Mouse (Mus musculus) kidney, adult 2 months (tissue): ENCODE measurements around the gene Nfatc3. TPM values are rescaled to one million over a fixed set of nuclear protein-coding genes. Genes with fewer than 3 reads are reported as not detected.

ENCODE experiments used
- DNase-seq: peaks from one replicate; pipeline ENCODE4 v3.0.0; 2021
- H3K27ac ChIP-seq: fragments of 200-500 bp; 2 replicates; pipeline ENCODE4 v1.5.1; 2012; ENCODE audit warnings: low read depth, low read length, control low read depth, inconsistent platforms; ENCODE audit not compliant: insufficient read depth
- H3K27me3 ChIP-seq: fragments of 200-500 bp; replicated peaks from 2 replicates; pipeline ENCODE4 v1.6.1; 2012; ENCODE audit warnings: mild to moderate bottlenecking, moderate library complexity, low read length, inconsistent platforms; ENCODE audit not compliant: control insufficient read depth, insufficient read depth
- H3K36me3 ChIP-seq: fragments of 200-500 bp; 2 replicates; pipeline ENCODE4 v1.6.1; 2012; ENCODE audit warnings: mild to moderate bottlenecking, moderate library complexity, low read length, inconsistent platforms; ENCODE audit not compliant: control insufficient read depth, insufficient read depth
- H3K4me1 ChIP-seq: fragments of 200-500 bp; 2 replicates; pipeline ENCODE4 v1.6.1; 2011; ENCODE audit warnings: low read length; ENCODE audit not compliant: control insufficient read depth, insufficient read depth
- H3K4me3 ChIP-seq: fragments of 200-500 bp; 2 replicates; pipeline ENCODE4 v1.5.1; 2011; ENCODE audit warnings: mild to moderate bottlenecking, low read depth, low read length, control low read depth; ENCODE audit not compliant: insufficient read depth
- CTCF ChIP-seq: fragments of 200-500 bp; conservative IDR thresholded peaks from 2 replicates; pipeline ENCODE4 v1.5.1; 2011; ENCODE audit warnings: low read depth, mild to moderate bottlenecking, control low read depth, low read length, moderate library complexity, mixed read lengths; ENCODE audit not compliant: insufficient read depth, insufficient read length
- POLR2A ChIP-seq: fragments of 200-500 bp; IDR thresholded peaks from one replicate; pipeline ENCODE4 v1.6.1; 2011; ENCODE audit warnings: low read depth, low read length, control low read depth
- WGBS: fragments of 180-500 bp; shearing (Covaris S2); methylation state at CpG from one replicate; pipeline ENCODE4 v1.1.7; 2018; 5-methylcytosine and 5-hydroxymethylcytosine counted together
- polyA plus RNA-seq: library from polyadenylated mRNA; depleted of rRNA; stranded (reverse); fragments of >200 nt; gene quantifications from 2 replicates; pipeline ENCODE4 v1.2.3, GENCODE M21; 2012

Nfatc3 gene
- polyA plus RNA-seq, 1 experiment, result 19.5 TPM

DNA sequence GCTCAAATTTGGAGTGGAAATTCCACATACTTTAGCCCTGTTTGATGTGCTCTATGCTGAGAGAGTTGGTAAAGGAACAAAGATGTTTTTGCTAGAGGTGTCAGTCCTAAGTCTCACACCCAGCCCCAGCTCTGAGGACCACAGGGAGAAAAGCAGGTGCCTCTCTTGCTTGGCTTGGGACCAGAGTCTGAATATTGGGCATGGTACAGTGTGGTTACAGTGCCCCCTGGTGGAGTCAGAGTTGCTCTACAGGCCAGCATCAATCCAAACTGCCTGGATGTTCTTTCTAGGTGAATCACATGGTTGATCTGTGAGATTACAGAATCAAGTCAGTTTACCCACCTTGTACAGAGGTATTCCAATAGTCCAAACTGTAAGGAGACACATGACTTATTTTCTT is 36.2 kb upstream of the Nfatc3 start:
- H3K4me3 ChIP-seq, result no peak overlapping the region
- H3K27ac ChIP-seq, result no peak overlapping the region
- peak; percentile 84 for DNase-seq
- H3K36me3 ChIP-seq, result no peaks in the 10 kb centered on the region
- no peaks in the 10 kb centered on the region for H3K4me1 ChIP-seq
- H3K27me3 ChIP-seq, result no peaks in the 10 kb centered on the region
- TF ChIP-seq POLR2A (no peak), CTCF (peak; percentile 98)

- no peak for TF ChIP-seq POLR2A
- no peak for TF ChIP-seq CTCF
- Histone ChIP-seq H3K4me3 (no peak overlapping the region), H3K4me1 (no peaks in the 10 kb centered on the region), H3K27me3 (no peaks in the 10 kb centered on the region), H3K27ac (no peak overlapping the region), H3K36me3 (no peaks in the 10 kb centered on the region)
- 94% methylated on average over 10 of the region's 10 CpGs for WGBS
- DNase-seq, result no peak
Measured at GRCm38 (mm10) chr8:106038721-106039120, 19.9 kb upstream of the Nfatc3 start.

GRCm38 (mm10) chr8:106039605-106040004 is 19.0 kb upstream of the Nfatc3 start:
- Histone ChIP-seq H3K4me3 (no peak overlapping the region), H3K36me3 (no peaks in the 10 kb centered on the region), H3K27me3 (no peaks in the 10 kb centered on the region), H3K4me1 (no peaks in the 10 kb centered on the region), H3K27ac (no peak overlapping the region)
- 91% methylated on average over 4 of the region's 4 CpGs for WGBS
- TF ChIP-seq POLR2A, result no peak
- DNase-seq, result no peak

- no peak for DNase-seq
- WGBS, result 82% methylated on average over 4 of the region's 4 CpGs
- Histone ChIP-seq H3K4me1 (no peaks in the 10 kb centered on the region), H3K4me3 (no peak overlapping the region), H3K27ac (no peak overlapping the region), H3K27me3 (no peaks in the 10 kb centered on the region), H3K36me3 (no peaks in the 10 kb centered on the region)
- TF ChIP-seq POLR2A, result no peak
Measured at GRCm38 (mm10) chr8:106040218-106040617, 18.4 kb upstream of the Nfatc3 start.

DNA sequence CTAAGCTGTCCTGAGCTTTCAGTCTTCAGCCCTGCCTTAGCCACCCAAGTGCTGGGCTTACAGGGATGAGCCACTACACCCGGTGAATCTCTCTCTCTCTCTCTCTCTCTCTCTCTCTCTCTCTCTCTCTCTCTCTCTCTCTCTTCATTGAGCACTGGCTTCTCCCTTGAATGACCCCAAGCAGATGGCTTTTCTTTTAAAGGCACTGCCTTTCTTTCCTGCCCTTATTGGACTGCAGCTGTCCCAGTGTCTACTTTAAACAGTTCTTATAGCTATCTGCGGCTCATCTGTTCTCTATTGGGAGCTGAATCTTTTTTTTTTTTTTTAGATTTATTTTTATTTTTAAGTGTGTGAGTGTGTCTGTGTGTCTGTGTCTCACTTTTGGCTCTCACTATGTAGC is 15.6 kb upstream of the Nfatc3 start:
- TF ChIP-seq CTCF (no peak), POLR2A (no peak)
- WGBS, result 55% methylated on average over 2 of the region's 2 CpGs

DNA sequence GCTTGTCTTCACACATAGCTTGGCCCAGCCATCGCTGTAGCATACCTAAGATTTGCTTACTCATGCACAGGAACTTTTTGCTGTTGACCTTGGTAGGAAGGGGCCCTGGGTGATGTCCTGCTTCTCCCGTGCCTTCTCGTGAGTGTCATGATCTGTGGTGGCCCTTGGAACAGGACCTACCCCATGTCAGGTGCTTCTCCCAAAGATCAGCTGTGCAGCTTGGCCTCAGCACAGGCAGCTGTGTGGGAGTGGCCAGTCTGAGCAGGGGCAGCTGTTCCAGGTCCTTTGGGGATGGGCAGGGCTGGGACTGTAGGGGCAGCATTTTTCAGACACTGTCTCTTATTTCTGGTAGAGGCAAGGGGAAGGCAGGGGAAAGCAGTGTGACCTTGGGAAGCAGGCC is 14.5 kb upstream of the Nfatc3 start:
- Histone ChIP-seq H3K36me3 (no peaks in the 10 kb centered on the region), H3K4me1 (no peaks in the 10 kb centered on the region), H3K4me3 (no peak overlapping the region), H3K27ac (no peak overlapping the region), H3K27me3 (no peaks in the 10 kb centered on the region)
- 32% methylated on average over 3 of the region's 3 CpGs for WGBS
- no peak for DNase-seq
- TF ChIP-seq POLR2A (no peak), CTCF (no peak)

More for the DNA sequence above, 15.6 kb upstream of the Nfatc3 start:
- H3K36me3 ChIP-seq, result no peaks in the 10 kb centered on the region
- no peak overlapping the region for H3K27ac ChIP-seq
- H3K4me1 ChIP-seq, result no peaks in the 10 kb centered on the region
- H3K27me3 ChIP-seq, result no peaks in the 10 kb centered on the region
- DNase-seq, result no peak
- H3K4me3 ChIP-seq, result no peak overlapping the region

DNA sequence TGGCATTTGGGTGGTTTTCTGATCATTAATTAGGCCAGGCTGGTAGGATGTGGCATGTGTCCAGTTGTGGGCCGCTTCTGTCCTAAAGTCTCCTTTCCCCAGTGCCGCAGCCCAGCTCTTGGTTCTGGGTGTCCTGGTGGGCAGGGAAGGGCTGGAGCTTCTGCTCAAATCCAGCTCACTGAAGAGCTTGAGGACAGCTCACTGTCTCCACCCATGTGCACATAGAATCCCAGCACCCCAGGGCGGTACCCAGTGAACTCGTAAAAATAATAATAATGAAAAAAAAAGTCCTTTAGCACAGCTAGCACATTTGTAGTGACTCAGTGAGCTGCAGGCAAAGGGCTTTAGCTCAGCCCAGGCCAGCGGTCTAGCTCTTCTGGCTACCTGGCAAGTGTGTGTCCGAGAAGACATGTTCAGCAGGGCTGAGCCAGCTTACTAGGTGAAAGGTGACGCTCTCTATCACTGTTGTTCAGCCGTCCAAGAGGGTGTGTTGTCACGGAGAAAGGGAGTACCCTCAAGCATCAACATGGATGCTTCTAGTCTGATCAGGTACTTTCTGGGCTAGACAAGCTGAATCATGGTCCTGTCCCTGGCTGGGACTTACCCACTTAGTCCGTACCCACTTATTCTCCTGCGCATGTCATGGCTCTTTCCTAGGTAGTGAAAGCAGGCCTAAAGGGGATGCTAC is 11.6 kb upstream of the Nfatc3 start:
- WGBS, result 81% methylated on average over 11 of the region's 11 CpGs
- H3K27me3 ChIP-seq, result no peaks in the 10 kb centered on the region
- no peak overlapping the region for H3K27ac ChIP-seq
- H3K36me3 ChIP-seq, result no peaks in the 10 kb centered on the region
- no peak for TF ChIP-seq CTCF
- no peak for TF ChIP-seq POLR2A
- no peak for DNase-seq
- H3K4me3 ChIP-seq, result no peak overlapping the region
- no peaks in the 10 kb centered on the region for H3K4me1 ChIP-seq
